Mouse (Mus musculus): ENCODE data around the gene Tsr2.

Gene Tsr2

GRCm38 (mm10) chrX:151096171-151097058 lies at the start of gene Tsr2:
Tsr2 (minus strand) TSS chrX:151096543.
- DNase-seq: peak; percentile 73

- no peak for DNase-seq
Measured at GRCm38 (mm10) chrX:151132785-151133184, 36.4 kb upstream of the Tsr2 start.

- no peak for DNase-seq
Measured at GRCm38 (mm10) chrX:151130493-151130892, 34.1 kb upstream of the Tsr2 start.

GRCm38 (mm10) chrX:151123933-151124332 lies 27.6 kb upstream of the Tsr2 start:
- DNase-seq: no peak

GRCm38 (mm10) chrX:151117432-151117831 lies 21.1 kb upstream of the Tsr2 start:
- peak; percentile 11 for DNase-seq

GRCm38 (mm10) chrX:151116795-151117194 lies 20.5 kb upstream of the Tsr2 start:
- peak; percentile 26 for DNase-seq

- no peak for DNase-seq
Measured at GRCm38 (mm10) chrX:151107301-151108067, 11.1 kb upstream of the Tsr2 start.

GRCm38 (mm10) chrX:151087418-151087817 lies 8.9 kb downstream of the Tsr2 start:
- no peak for DNase-seq

GRCm38 (mm10) chrX:151085599-151085998 lies 10.7 kb downstream of the Tsr2 start:
- no peak for DNase-seq

GRCm38 (mm10) chrX:151076941-151077485 lies 19.3 kb downstream of the Tsr2 start:
- DNase-seq: no peak

GRCm38 (mm10) chrX:151076007-151076406 lies 20.3 kb downstream of the Tsr2 start:
- no peak for DNase-seq

GRCm38 (mm10) chrX:151067876-151068275 lies 28.5 kb downstream of the Tsr2 start:
- no peak for DNase-seq

GRCm38 (mm10) chrX:151066071-151066666 lies 30.2 kb downstream of the Tsr2 start:
- no peak for DNase-seq

GRCm38 (mm10) chrX:151061615-151062299 lies 34.6 kb downstream of the Tsr2 start:
- DNase-seq: no peak

GRCm38 (mm10) chrX:151059346-151059745 lies 37.0 kb downstream of the Tsr2 start:
- no peak for DNase-seq

- DNase-seq: no peak
Measured at GRCm38 (mm10) chrX:151055559-151055958, 40.8 kb downstream of the Tsr2 start.

- DNase-seq: no peak
Measured at GRCm38 (mm10) chrX:151054489-151054888, 41.9 kb downstream of the Tsr2 start.

GRCm38 (mm10) chrX:151050337-151050736 lies 46.0 kb downstream of the Tsr2 start:
- DNase-seq: no peak

GRCm38 (mm10) chrX:151049661-151050215 lies 46.6 kb downstream of the Tsr2 start:
- DNase-seq: no peak

- DNase-seq: peak; percentile 38
Measured at GRCm38 (mm10) chrX:151047431-151048058, 48.8 kb downstream of the Tsr2 start.

- DNase-seq: peak; percentile 68
Measured at GRCm38 (mm10) chrX:151046777-151047430, 49.4 kb downstream of the Tsr2 start.

All from thymus, postnatal 4 days (tissue).